Mouse (Mus musculus) lung, embryonic 16.5 days (tissue): ENCODE results near the gene Pdss2. TPM values are rescaled to one million over a fixed set of nuclear protein-coding genes. Genes with fewer than 3 reads are reported as not detected.

Experiments used
- polyA plus RNA-seq: library from polyadenylated mRNA; unstranded; fragments of >200 nt; fragmentation: Nextera tagmentation; extraction: Ambion mirVana; gene quantifications from 2 replicates; pipeline ENCODE4 v1.2.1, GENCODE M21; 2015

Pdss2 gene
- polyA plus RNA-seq, 1 experiment from 2014 or later, result 10.0 TPM

Other genes with a start within 250 kb of the Pdss2 start
- 0.29 and 0.31 TPM in 2 replicates for gene Sobp, start 47.0 kb upstream of the Pdss2 start, polyA plus RNA-seq
- gene 9030612E09Rik, start 46.8 kb upstream of the Pdss2 start, polyA plus RNA-seq, result 0.13 and 0.19 TPM in 2 replicates